Mouse (Mus musculus) heart, embryonic 11.5 days (tissue): ENCODE data around the gene Nedd9. TPM values are rescaled to one million over a fixed set of nuclear protein-coding genes. Genes with fewer than 3 reads are reported as not detected.

Source experiments
- ATAC-seq: fragments of 200-750 bp; cut with Nextera tagmentation; replicated peaks from 2 replicates; pipeline ENCODE4 v1.8.0; 2017; ENCODE audit warnings: moderate library complexity; ENCODE audit not compliant: insufficient number of reproducible peaks, low FRiP score, low TSS enrichment
- H3K27ac ChIP-seq: fragments of 300-500 bp; sonication (generic); 2 replicates; pipeline ENCODE4 v1.5.1; 2014; ENCODE audit warnings: mild to moderate bottlenecking, low read depth, low read length
- H3K27me3 ChIP-seq: fragments of 300-500 bp; sonication (generic); 2 replicates; pipeline ENCODE4 v1.6.1; 2014; ENCODE audit warnings: mild to moderate bottlenecking, low read length, mixed read lengths; ENCODE audit not compliant: control insufficient read depth, insufficient read depth
- H3K36me3 ChIP-seq: fragments of 300-500 bp; sonication (generic); 2 replicates; pipeline ENCODE4 v1.6.1; 2014; ENCODE audit warnings: mild to moderate bottlenecking, low read length, moderate library complexity, mixed read lengths; ENCODE audit not compliant: control insufficient read depth, insufficient read depth
- H3K4me1 ChIP-seq: fragments of 300-500 bp; sonication (generic); 2 replicates; pipeline ENCODE4 v1.6.1; 2014; ENCODE audit warnings: low read length; ENCODE audit not compliant: control insufficient read depth, insufficient read depth
- H3K4me2 ChIP-seq: fragments of 300-500 bp; sonication (generic); 2 replicates; pipeline ENCODE4 v1.6.1; 2014; ENCODE audit warnings: mild to moderate bottlenecking, moderate library complexity
- H3K4me3 ChIP-seq: fragments of 300-500 bp; sonication (generic); 2 replicates; pipeline ENCODE4 v1.5.1; 2014; ENCODE audit warnings: low read depth, low read length
- H3K9ac ChIP-seq: fragments of 300-500 bp; sonication (generic); 2 replicates; pipeline ENCODE4 v1.6.1; 2014; ENCODE audit warnings: mild to moderate bottlenecking, low read depth, low read length, moderate library complexity
- H3K9me3 ChIP-seq: fragments of 300-500 bp; sonication (generic); replicated peaks from 2 replicates; pipeline ENCODE4 v1.6.1; 2016; ENCODE audit warnings: low read length; ENCODE audit not compliant: control insufficient read depth
- WGBS: fragments of 180-500 bp; shearing (Covaris S2); extraction: QIAGEN DNeasy Blood & Tissue Kit; methylation state at CpG from one replicate; pipeline ENCODE4 v1.1.7; 2014; ENCODE audit not compliant: insufficient replicate concordance; 5-methylcytosine and 5-hydroxymethylcytosine counted together
- polyA plus RNA-seq: library from polyadenylated mRNA; unstranded; fragments of >200 nt; fragmentation: Nextera tagmentation; extraction: Ambion mirVana; gene quantifications from 2 replicates; pipeline ENCODE4 v1.2.1, GENCODE M21; 2014

Nedd9 gene
- polyA plus RNA-seq, 1 experiment from 2014 or later = 19.2 TPM

DNA sequence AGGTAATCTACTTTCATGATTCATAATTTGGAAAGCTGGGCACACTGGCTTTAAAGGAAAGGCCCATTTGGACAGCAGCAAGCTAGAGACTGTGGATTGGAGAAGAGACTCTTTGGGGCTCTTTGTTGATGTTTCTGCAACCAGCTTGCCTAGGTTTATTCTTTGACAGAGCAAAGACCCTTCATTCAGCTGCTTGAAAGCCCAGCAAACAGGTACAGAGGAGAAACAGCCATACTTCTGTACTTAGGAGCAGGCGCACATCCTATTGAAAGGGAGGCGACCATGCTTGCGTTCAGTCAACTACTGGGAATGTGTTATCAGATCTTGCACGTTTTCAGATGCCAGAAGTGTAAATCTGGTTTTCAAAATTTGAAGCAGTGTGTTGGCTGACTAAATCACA is 162.5 kb downstream of the Nedd9 start:
- H3K27me3 ChIP-seq = no peaks in the 10 kb centered on the region
- no peak overlapping the region for H3K27ac ChIP-seq
- H3K4me1 ChIP-seq = no peaks in the 10 kb centered on the region
- 73% methylated on average over 4 of the region's 4 CpGs for WGBS
- no peaks in the 10 kb centered on the region for H3K9me3 ChIP-seq
- no peak overlapping the region for H3K4me3 ChIP-seq
- no peak overlapping the region for H3K9ac ChIP-seq
- H3K36me3 ChIP-seq = no peaks in the 10 kb centered on the region
- no peak for ATAC-seq
- H3K4me2 ChIP-seq = no peak overlapping the region

DNA sequence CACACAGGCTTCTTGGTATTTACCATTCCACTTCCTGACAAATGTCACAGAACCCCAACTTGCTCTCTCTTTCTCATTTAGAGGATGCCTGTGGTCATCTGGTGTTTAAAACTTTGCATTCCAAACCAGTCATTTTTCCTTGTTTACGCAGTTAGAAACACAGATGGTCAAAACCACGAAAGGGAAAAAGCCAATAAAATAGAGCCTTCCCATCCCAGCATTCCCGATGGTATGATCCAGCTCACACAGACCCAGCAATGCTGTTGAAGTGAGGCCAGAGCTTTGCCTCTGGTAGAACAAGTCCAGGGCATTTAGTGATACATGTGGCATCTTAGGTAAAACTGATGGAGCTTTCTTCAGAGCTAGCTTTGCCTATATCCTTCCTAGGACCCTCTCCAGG is 165.7 kb downstream of the Nedd9 start:
- Histone ChIP-seq H3K27me3 (no peaks in the 10 kb centered on the region), H3K27ac (no peak overlapping the region), H3K4me2 (no peak overlapping the region), H3K9me3 (no peaks in the 10 kb centered on the region), H3K4me3 (no peak overlapping the region), H3K36me3 (peaks cover 6% of the 10 kb centered on the region), H3K9ac (no peak overlapping the region), H3K4me1 (no peaks in the 10 kb centered on the region)
- ATAC-seq = no peak
- 79% methylated on average over 3 of the region's 3 CpGs for WGBS

DNA sequence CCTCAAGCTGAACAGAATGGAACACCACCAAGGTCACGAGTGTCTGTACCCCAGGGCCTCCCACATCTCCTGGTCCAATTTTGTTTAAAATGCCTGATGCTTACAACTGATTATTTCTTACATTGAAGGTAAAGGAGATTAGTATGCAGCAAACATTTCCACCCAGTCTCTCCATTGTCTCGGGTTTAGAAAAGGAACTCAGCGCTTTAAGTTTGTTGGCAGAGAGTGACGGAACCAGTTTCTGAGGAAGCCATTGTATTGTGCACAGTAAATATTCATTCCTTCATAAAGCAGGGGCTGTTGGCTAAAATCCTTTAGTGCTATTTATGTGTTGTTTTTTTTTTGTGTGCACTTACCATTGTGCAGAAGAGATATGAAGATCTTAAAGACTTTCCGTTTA is 166.4 kb downstream of the Nedd9 start:
- ATAC-seq = no peak
- H3K4me1 ChIP-seq = no peaks in the 10 kb centered on the region
- H3K27me3 ChIP-seq = no peaks in the 10 kb centered on the region
- no peaks in the 10 kb centered on the region for H3K9me3 ChIP-seq
- no peak overlapping the region for H3K9ac ChIP-seq
- H3K36me3 ChIP-seq = peaks cover 12% of the 10 kb centered on the region
- 82% methylated on average over 5 of the region's 5 CpGs for WGBS
- no peak overlapping the region for H3K4me3 ChIP-seq
- H3K4me2 ChIP-seq = no peak overlapping the region
- H3K27ac ChIP-seq = no peak overlapping the region

DNA sequence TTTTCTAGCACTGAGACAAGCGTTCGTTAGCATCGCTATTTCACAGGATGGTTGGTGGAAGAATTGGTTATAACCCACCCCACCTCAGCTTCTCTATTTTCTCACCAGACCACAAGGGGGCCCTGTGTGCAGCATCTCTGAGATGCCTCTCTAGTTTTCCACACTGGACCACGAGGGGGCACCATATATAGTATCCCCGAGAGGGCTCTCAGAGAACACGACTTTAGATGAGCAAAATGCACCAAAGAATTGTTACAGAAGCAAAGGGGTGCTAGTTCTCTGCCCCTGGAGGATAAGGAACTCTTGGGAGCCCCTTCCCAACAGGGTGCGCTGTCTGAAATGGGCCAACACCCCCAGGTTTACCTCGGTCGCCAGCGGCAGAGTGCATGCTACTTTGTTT is 184.4 kb downstream of the Nedd9 start:
- Histone ChIP-seq H3K27ac (no peak overlapping the region), H3K4me2 (no peak overlapping the region), H3K4me1 (peaks cover 13% of the 10 kb centered on the region; the same call in 1 of the 2 replicates), H3K9me3 (no peaks in the 10 kb centered on the region), H3K9ac (no peak overlapping the region), H3K36me3 (no peaks in the 10 kb centered on the region), H3K4me3 (no peak overlapping the region), H3K27me3 (no peaks in the 10 kb centered on the region; the same call in 1 of the 2 replicates)
- no peak for ATAC-seq
- WGBS = 65% methylated on average over 10 of the region's 10 CpGs

DNA sequence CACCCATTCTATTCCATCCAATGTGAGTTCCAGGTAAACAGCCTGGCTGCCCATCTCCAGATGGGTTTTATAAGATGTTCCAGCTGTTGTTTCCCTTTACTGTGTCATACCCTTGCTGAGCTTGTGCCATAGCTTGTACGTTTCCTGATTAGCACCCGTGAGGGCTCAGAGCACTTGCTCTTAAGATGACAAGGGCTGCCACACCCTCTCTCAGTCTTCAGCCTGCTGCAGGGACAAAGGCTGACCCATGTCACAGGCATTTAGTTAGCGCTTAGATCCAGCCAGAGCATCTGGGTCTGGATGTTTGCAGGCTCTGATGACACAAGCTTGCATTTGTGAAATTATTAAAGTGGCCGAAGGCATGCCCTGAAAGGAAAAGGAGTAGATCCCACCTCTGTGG is 187.1 kb downstream of the Nedd9 start:
- 43% methylated on average over 4 of the region's 4 CpGs for WGBS
- no peak for ATAC-seq

DNA sequence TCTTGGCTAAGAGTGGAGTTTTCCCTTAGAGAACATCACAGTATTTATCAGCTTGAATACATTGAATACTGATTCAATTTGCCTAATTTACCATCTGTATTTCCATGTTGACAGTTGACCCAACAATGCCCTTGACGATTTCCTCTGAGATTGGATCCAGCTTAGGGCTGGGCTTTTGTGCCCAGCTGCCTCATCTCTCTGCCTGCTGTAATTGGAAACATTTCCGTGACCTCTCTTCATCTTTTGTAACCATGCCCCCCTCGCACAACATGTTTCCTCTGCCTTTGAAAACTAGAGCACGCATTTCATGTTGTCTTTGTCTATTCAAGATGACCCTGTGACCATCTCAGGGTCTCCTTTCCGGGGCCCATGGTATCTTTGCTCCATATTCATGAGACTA is 188.2 kb downstream of the Nedd9 start:
- Histone ChIP-seq H3K9me3 (no peaks in the 10 kb centered on the region), H3K27ac (no peak overlapping the region), H3K36me3 (no peaks in the 10 kb centered on the region), H3K4me1 (peaks cover 13% of the 10 kb centered on the region; the same call in 1 of the 2 replicates), H3K9ac (no peak overlapping the region), H3K27me3 (no peaks in the 10 kb centered on the region; the same call in 1 of the 2 replicates), H3K4me2 (no peak overlapping the region), H3K4me3 (no peak overlapping the region)
- ATAC-seq = no peak
- 59% methylated on average over 5 of the region's 5 CpGs for WGBS

More for the DNA sequence above, 187.1 kb downstream of the Nedd9 start:
- Histone ChIP-seq H3K4me2 (no peak overlapping the region), H3K27ac (no peak overlapping the region), H3K9ac (no peak overlapping the region), H3K9me3 (no peaks in the 10 kb centered on the region), H3K36me3 (no peaks in the 10 kb centered on the region), H3K4me3 (no peak overlapping the region), H3K27me3 (no peaks in the 10 kb centered on the region; the same call in 1 of the 2 replicates), H3K4me1 (peaks cover 13% of the 10 kb centered on the region; the same call in 1 of the 2 replicates)

DNA sequence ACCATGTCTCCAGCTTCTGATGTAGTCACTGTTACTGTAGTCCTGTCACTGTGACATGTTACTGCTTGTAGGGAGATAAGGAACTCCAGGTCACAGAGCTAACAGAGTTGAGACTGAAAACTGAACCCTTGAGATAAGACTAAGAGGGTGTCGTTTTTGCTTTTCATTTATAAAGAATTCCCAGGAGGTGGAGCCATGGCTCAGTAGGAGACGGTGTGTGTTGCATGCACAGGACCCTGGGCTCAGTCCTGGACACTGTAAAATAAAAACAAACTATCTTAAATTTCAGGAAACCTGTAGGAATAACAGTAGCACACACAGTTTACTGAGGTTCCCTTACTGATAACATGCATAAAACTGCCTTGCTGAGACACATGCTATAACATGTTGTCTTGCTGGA is 188.6 kb downstream of the Nedd9 start:
- Histone ChIP-seq H3K4me1 (peaks cover 13% of the 10 kb centered on the region; the same call in 1 of the 2 replicates), H3K27ac (no peak overlapping the region), H3K9me3 (no peaks in the 10 kb centered on the region), H3K36me3 (no peaks in the 10 kb centered on the region), H3K4me3 (no peak overlapping the region), H3K9ac (no peak overlapping the region), H3K4me2 (no peak overlapping the region), H3K27me3 (no peaks in the 10 kb centered on the region; the same call in 1 of the 2 replicates)
- WGBS = 9% methylated on average over 2 of the region's 2 CpGs
- no peak for ATAC-seq

DNA sequence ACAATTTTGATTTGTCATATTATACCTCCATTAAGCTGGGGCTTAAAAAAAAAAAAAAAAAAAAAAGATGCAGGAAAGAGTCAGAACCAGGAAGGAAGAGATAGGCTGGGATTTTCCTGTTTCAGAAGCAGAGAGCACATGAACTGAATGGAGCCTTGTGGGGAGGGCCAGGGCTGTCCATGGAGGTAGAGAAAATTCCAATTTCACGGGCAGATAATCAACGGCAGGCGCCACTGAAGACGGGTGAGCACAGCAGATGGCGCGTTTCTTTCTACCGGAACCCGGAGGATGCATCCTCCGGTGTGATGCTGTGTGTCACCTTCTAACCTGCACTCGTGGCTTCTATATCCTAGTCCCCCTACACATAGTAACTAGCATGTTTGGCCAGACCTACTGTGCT is 190.8 kb downstream of the Nedd9 start:
- H3K4me1 ChIP-seq = peaks cover 13% of the 10 kb centered on the region; the same call in 1 of the 2 replicates
- H3K27ac ChIP-seq = no peak overlapping the region
- H3K9me3 ChIP-seq = no peaks in the 10 kb centered on the region
- H3K36me3 ChIP-seq = no peaks in the 10 kb centered on the region
- H3K9ac ChIP-seq = no peak overlapping the region
- H3K27me3 ChIP-seq = no peaks in the 10 kb centered on the region
- 67% methylated on average over 10 of the region's 10 CpGs for WGBS
- H3K4me2 ChIP-seq = no peak overlapping the region
- ATAC-seq = no peak
- H3K4me3 ChIP-seq = no peak overlapping the region

DNA sequence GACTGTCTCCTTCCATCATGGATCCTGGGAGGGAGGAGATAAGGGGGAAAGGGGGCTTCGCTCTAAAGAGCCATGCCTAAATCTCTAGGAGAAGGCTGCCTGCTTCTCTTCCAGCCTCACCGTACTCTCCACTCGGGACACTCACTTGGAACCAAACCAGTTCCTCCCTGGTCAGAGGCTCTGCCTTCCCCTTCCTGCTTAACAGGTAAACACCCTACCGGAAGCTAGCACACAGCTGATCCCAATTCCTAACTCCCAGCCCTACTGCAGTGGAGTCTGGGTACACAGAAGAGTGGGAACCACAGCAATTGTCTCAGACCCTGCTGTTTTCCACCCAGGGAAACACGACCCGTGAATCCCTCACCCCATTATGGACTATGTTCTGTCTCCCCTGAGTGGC is 191.3 kb downstream of the Nedd9 start:
- H3K4me3 ChIP-seq = no peak overlapping the region
- no peak overlapping the region for H3K4me2 ChIP-seq
- no peak overlapping the region for H3K9ac ChIP-seq
- ATAC-seq = no peak
- no peaks in the 10 kb centered on the region for H3K36me3 ChIP-seq
- no peak overlapping the region for H3K27ac ChIP-seq
- 53% methylated on average over 6 of the region's 6 CpGs for WGBS
- no peaks in the 10 kb centered on the region for H3K9me3 ChIP-seq
- H3K27me3 ChIP-seq = no peaks in the 10 kb centered on the region
- peaks cover 13% of the 10 kb centered on the region; the same call in 1 of the 2 replicates for H3K4me1 ChIP-seq
